Mouse (Mus musculus) c-Kit-positive CD71-negative TER-119-negative erythroid progenitor cells, embryonic 14.5 days (primary cell): ENCODE measurements at regions not wholly inside any gene's neighbourhood (a gene's known extent, or its start where the extent isn't known, plus 50 kb on each side); places are given as distances from the start of the nearest gene placed in this dataset.
"Not testable (repeated sequence)": the region's sequence is repeated elsewhere in the genome, so short reads cannot be mapped to it uniquely, and the experiment has no call there.

ENCODE experiments used
- DNase-seq: peaks from one replicate; pipeline ENCODE4 v3.0.0-alpha.2; 2013; ENCODE audit warnings: low read depth

DNA sequence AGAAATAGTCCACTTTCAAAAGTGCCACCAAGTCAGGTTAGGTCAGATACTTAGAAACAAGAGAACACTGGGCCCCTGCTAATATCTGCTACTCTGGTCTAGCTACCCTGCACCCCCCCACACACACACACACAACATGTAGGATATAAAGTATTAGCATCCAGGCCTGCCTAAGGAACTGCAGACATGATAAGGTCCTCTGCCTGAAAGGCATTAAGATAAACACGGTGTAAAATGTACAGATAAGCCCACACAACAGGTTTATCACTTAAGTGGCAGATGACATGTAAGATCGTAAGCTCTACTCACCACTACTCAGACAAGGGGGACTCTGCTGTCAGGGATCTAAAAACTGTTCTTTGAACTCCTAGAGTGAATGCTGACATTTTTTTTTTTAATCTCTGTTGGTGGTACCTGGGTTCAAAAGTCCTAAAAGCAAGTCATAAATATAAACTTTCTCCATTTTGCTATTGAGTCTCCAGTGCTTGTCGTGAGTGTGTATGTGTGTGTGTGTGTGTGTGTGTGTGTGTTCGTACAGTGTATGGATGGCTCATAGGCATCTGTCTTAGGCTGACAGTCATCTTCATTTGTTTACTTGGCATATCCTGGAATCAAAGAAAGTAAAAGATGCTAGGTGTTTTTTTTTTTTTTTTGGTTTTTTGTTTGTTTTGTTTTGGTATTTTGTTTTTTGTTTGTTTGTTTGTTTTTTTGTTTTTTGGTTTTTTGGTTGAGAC lies 52.2 kb downstream of the Gm9817 start:
- no peak for DNase-seq

DNA sequence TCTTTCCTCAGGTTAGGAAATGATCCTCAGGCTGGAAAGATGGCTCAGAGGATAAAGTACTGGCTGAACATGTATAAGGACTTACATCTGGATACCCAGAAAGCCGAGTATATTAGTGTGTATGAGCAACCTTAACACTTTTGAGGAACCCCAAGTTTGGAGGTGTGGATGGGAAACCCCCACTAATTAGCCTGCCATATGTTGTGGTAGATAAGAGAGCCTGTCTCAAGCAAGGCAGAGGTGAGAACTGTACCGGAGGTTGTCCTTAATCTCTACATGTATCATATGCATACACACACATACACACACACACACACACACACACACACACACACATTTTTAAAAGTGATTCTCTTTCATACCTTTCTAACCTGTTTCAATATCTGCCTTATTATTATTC lies 62.1 kb downstream of the Gm9817 start:
- no peak for DNase-seq

DNA sequence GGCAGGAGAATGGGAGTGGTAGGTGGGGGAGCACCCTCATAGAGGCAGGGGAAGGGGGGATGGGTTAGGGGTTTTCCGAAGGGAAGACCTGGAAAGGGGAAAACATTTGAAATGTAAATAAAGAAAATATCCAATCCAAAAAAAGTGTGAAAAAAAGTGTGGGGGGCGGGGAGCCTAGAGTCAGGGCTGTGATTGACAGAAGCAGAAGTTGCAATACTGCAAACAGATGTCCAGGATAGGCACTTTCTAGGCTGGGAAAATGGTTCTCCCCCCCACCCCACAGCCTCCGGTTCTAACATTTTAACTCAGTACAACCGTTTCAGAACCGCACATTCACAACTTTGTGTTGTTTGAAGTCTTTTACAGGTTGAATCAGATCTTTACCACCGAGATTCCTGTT lies 66.6 kb downstream of the Gm9817 start:
- no peak for DNase-seq

DNA sequence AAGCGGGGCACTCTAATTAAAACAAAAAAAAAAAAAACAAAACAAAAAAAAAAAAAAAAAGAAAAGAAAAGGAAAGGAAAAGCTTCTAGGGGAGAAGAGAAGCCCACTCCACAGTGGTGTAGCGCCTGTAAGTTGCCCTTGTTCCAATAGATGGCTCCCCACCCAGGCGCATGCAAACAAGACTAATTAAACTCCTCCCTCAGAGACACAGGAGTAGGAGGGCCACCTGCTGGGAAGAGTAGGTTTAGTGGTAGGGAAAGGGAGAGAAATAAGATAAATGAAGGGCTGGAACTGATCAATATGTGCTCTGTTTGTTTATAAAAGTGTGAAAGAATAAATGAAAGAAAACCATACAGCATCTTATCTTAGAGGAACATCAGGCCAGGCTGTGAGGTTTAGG lies 77.7 kb downstream of the Gm9817 start:
- DNase-seq: no peak

DNA sequence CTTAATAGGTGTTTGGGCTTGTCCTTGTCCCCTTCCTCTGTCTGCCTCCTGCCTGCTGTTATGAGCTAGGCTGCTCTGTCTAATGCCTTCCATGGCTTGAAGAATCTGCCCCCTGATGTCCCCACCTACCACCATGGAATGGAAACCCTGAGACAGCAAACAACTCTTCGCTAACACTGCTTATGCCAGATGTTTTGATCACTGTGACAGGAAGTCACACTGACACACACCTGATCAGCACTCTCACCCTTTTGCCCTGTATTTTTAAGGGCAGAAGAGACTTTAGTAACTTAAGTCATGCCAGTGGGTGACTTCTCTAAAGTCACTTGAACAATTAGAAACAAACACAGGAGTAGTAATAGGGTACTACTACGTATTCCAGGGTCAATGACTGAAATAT lies 78.5 kb downstream of the Gm9817 start:
- no peak for DNase-seq

DNA sequence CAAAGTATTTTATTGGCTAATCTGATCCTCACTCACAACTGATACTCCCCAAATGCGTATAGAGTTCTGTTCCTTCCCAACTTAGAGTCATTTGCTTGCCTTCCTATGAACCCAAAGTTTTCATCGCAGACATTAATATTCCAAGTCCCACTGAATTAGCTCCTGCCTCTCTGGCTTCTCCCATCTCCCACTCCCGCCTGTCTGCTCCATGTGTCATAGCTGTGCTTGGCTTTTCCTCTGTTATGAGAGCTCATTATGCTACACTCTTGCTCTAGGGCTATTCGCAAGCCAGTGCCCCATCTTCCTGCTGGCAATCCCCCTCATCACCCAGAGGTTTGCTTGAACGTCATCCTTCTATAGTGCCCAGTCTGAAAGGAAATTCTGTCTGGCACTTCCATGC lies 81.8 kb downstream of the Gm9817 start:
- no peak for DNase-seq

DNA sequence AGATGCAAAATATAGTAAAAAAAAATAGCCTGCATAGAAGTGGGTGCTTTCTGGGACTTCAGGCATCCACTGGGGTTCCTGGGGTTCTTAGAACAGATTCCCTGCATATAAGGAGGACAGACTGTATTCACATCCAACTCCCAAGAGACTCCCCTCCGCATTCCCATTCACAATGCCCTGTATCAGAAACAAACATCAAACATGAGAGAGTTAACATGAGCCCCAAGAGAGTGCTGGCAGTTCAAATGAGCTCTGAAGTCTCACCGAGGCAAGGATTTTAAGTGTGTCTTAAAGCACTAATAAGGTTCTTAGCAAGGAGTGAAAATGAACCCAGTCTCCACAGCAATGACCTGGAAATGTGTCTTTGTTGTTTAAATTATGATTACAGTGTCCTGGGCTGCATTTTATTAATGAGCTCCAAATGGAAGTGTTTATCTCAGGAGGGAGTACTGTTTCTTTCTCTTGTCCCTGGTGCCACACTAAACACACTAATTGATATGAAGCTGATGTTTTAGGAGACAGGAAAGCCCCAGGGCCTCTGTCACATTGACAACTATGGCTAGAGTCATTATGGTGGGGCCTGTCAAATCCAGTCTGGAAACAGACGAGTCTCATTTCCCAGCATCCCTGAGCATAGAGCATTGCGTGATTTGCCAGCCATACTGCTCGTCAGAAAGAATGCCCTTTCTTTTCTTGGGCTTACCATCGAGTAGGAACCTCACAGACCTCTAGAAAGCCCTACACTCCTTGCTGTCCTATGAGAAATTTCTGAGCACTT lies 85.7 kb downstream of the Gm9817 start:
- DNase-seq: no peak

DNA sequence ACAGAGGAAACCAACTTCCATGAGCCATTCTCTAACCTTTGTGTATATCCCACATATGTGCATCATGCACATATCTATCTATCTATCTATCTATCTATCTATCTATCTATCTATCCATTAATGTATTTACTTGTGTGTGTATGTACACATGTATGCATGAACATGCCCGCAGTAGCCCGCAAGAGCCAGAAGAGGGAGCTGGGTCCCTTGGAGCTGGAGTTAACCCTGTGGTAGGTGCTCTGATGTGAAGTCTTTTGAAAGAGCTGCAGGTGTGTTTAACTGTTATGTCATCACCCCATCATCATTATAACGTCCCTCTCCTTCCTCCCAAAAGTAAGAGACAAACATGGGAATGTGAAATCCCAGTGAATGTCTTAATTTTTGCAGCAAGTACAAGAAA lies 86.7 kb downstream of the Gm9817 start:
- DNase-seq: no peak

DNA sequence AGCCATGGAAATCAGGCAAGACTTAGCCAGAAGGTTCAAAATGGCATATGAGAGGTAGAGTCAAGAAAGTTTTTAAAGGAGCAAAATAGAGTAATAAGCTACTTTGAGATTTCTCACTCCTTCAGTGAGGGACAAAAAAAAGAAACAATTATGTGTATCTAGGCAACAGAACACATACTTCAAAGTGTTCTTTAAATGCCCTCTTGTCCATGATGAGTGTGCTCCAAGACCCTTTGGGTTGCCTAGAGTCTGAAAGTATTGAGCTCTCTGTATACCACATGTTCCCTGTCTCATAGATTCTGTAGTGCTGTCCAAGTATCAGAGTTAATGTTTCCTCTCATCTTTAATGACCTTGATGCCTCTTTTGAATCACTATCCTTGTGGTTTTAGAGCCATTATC lies 91.2 kb downstream of the Gm9817 start:
- DNase-seq: no peak

DNA sequence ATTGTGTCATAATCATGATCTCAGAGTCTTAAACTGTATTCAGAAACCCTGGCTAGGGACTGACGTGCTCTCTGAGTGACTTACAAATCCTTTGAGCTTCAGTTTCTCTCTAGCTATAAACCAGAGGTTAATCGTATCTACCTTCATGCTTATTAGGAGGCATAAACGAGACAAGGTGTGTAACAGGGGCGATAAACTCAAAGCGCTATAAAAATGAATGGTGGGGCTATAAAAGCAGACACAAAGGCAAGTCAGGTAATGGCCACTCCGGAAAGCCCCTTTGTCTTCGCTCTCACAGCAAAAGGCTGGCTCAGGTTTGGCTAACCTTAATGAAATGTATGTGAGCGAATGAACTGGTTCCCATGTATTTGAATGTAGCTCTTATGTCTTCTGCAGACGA lies 94.6 kb downstream of the Gm9817 start:
- no peak for DNase-seq

DNA sequence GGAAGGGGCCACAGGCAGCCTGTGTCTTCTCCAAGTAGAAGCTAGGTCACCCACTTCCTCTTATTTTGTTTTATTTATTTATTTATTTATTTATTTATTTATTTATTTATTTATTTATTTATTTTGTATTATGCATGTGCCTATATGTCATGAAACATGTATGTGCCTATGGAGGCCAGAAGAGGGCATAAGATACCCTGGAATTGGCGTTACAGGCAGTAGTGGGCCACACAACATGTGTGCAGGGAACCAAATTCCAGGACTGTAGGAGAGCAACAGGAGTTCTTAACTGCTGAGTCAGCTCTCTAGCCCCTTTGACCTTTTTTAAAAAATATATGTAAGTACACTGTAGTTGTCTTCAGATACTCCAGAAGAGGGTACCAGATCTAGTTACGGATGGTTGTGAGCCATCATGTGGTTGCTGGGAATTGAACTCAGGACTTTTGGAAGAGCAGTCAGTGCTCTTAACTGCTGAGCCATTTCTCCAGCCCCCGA lies 97.3 kb downstream of the Gm9817 start:
- not testable (repeated sequence) for DNase-seq

DNA sequence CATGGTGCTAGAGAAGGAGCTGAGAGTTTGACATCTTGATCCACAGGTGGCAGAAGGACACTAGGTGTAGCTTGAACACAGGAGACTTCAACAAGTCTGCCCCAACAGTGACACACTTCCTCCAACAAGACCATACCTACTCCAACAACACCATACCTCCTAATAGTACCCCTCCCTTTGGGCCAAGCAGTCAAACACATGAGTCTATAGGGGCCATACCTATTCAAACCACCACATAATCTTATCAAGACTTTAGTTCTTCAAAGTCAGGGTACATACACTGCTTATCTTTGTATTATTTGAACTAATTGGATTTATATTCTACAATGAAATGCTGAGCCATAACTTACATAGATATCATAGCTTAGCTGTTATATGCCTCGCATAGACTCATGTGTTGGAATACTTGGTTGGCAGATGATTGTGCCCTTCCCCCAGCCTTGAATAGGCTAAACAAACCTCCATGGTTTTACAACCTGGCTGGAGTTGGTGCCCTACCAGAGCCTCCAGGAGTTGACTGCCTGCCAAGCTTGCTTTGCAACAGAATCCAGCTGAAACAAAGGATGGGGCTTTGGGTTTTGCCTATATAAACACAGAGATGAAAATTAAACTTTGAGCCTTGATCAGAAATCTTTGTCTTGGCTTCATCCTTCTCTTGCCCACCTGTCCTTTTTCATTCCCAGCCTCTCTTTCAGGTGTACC lies 103.2 kb downstream of the Gm9817 start:
- DNase-seq: no peak

DNA sequence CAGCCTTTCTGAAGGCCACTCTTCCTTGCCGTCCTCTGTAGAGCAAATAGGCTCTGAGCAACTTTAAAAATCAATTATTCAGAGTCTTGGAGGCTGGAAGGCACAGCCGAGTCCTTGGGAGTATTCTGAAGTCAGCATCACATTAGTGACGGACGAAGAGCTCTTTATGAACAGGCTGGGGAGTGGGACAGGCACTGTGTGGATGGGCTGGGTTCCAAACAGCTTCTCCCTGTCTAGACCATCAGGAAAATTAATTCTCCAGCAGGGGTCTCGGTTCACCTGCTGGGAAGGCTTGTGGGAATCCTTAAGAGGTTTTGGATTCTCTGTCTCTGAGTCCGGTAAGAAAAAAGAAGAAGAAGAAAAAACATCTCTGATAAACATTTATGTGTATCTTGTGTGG lies 110.9 kb downstream of the Gm9817 start:
- DNase-seq: no peak

DNA sequence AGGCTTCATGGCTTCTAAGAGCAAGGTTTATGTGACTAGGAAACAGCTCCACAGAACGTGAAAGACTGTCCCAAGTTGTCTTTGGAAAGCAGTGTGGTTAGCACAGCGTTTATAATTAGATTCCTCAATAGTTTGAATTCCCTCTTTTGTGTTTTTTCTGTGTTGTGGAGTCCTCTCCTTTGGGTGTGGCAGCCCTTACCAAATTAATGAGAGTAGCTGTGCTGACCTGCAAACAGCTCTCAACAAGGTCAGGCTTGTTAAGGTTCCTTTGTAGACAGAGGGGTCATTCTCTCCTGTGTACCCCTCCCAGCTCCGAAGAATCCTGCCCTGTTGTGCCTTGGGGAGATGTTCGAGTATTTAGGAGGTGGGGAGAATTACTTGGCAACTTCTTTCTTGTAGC lies 111.7 kb downstream of the Gm9817 start:
- no peak for DNase-seq

DNA sequence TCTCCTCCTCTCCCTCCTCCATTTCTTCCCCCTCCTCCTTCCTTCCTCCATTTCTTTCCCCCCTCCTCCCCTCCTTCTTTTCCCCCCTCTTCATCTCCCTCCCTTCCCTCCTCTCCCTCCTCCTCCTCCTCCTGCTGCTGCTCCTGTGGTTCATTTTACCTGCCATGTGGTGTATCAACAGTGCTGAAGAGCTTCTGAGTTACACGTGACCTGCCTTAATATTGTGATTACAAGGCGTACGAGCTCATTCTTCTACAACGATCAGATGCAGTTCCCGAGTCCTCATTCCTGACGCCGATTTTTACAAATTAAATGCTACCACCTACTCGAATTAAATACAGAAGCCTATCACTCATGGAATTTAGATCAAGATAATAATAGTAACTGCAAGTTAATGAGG lies 113.6 kb downstream of the Gm9817 start:
- no peak for DNase-seq

DNA sequence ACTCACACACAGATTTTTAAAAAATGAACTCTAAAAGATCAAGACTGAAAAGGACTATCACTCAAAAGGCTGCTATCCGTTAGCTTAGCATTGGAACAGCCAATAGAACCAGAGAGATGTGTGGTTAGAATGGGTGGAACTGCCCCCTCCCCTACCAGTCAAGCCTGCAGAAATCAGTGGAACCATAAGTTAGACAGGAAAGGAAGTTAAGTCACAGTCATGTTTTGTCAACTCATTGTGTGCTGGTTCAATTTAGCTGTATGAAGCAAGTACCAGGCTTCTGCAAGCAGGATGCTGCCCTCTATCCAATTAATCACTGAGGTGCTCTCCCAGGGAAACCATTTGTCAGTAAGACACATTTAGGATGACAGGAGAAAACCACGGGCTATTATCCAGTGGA lies 117.1 kb downstream of the Gm9817 start:
- DNase-seq: peak; percentile 13

DNA sequence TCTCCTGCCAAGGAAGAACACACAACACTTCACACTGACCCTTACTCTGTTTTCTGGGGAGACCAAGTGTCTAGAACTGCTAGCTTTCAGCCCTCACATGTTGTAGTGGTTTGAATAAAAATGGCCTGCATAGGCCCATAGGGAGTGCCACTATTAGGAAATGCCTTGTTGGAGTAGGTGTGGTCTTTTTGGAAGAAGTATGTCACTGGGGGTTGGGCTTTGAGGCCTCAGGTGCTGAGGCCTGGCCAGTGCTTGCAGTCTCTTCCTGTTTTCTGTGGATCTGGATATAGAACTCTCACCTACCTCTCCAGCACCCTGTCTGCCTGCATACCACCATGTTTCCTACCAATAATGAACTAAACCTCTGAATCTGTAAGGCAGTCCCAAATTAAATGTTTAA lies 117.9 kb downstream of the Gm9817 start:
- DNase-seq: no peak

DNA sequence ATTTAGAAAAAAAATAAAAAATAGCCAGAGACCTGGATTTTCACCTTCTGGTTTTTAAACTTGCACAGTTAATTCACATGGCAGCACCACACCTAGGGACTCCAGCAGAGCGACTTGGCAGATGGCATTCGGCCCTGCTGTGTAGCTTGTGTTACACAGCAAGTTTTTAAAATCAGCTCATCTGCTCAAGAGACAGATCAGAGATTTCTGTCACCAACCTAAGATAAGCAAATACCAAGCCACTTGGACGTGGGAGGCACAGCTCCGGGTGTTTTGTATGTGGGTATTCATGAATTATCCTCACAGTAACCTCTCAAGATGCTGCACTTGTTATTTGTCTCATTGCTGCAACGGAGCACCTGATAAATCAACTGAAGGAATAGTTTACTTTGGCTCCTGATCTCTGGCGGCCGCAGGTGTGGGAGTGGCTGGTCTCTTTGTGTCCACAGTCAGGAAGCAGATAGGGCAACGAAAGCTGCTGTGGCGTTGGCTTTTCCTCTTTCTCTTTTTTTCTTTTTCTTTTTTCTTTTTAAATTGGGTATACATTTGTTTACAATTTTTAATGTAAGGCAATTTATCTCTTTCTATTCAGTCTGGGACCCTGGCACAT lies 122.1 kb downstream of the Gm9817 start:
- DNase-seq: no peak

DNA sequence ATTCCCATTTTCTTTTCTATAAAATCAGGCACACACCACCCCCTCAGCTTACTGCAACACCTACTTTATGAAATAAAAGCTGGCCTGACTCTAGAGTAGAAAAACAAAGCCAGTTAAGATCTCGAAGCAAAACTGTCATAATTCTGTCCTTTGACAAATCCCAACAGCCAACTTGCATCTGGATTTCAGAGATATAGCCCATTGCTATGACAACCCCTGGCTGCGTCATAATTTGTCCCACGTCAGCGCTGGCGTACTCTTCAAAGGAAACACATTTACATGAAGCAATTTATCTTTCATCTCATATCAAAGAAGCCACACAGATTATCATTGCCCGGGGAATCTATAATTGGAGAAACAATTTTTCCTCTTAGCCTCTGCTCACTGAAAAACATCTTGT lies 126.4 kb downstream of the Gm9817 start:
- DNase-seq: no peak

DNA sequence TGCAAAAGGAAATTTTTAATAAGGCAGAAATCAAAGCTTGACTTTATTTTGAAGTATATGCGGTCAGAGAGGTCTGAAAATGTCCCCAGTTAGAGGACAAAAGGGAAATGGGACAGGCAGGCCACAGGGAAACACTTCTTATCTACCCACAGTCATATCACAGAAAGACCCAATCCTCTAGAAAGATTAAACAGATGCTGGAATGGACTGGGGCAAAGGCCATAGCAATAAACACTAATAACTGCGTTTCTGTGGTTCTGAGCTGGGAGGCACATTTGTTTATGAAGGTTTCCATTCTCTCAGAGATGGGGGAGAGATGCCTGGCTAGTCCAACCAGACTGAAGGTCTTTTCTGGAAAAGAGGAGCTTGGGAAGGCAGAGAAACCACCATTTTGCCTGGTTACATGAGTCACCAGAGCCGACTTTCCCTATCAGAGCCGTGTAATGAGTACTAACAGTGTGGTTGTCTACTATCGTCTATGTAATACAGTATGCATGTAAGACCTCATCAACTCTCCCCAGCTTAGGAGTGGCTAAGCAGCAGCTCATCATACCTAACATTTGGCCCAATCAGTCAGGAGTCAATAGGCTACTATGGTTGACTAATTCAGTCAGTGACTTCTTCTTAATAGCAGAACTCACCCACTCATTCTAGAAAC lies 130.2 kb downstream of the Gm9817 start:
- no peak for DNase-seq

DNA sequence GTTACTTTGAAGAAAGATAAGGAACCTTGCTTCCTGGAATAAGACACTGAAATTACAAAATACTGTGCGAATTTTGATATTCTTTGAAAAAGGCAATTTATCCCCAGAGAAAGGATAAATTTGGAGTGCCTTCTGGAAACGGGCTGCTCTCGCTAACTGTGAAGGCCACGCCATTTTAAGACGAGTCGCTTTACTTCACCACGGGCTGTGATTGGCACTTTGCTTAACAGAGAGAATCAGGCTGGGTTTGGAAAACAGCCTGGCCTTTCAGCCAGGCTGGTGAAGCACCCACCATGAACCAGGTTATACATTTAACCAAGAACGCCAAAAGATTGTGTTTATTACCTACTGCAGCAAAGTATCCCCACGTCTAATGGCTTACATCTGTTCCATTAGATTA lies 132.7 kb downstream of the Gm9817 start:
- no peak for DNase-seq
